Mouse (Mus musculus) 416B (cell line): Measurements from ENCODE around the gene Spib.

Source experiments
- DNase-seq: peaks from one replicate; pipeline ENCODE4 v3.0.0; 2011; ENCODE audit warnings: low read depth

Gene Spib

DNA sequence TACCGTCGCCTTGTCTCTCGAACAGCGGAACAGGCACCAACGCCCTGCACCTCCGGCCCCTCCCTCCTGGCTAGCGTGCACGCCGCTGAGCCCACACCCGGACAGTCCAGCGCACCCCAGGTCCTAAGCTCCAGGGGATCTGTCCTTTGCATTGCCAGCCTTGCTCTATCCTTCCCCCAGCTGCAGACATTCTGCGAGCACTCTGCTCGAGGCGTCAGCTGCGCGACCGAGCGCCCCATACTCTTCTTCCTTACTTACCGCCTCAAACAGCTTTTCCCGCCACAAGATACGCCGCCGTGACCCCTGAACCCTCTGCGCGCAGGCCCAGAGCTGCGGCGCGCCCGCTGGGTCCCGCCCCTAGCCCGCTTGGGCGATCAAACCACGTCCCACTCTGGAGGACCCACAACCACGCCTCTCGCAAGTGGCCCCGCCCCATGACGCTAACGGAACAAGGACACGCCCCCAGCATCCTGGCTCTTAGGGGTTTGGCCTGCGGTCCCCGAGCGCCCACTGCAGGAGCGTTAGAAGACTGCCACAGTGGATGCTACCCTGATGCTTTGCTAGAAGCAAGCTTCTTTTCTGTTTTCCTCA is 16.7 kb upstream of the Spib start, which contains the start of gene Pold1:
Gene Pold1 (minus strand): TSS at position 353 of the 591 bp plus-strand sequence.
- peak; percentile 100 for DNase-seq

DNA sequence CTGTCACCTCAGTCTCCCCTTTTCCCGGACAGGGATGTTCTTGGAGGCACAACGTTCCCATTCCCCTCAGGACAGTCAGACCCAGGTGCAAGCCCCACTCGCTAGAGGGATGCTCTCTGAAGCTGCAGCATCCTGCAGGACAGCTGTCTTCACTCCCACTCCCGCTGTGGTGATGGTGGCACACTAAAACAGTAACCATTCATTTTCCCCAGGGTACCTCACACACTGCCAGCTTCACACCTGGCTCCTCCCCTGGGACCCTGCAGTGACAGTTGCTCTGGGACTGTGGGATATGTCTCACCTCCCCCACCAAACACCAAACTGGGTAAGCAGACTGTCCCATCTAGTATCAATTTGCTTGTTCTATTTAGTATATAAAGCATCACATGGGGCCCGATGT is 15.9 kb upstream of the Spib start:
- DNase-seq: no peak

DNA sequence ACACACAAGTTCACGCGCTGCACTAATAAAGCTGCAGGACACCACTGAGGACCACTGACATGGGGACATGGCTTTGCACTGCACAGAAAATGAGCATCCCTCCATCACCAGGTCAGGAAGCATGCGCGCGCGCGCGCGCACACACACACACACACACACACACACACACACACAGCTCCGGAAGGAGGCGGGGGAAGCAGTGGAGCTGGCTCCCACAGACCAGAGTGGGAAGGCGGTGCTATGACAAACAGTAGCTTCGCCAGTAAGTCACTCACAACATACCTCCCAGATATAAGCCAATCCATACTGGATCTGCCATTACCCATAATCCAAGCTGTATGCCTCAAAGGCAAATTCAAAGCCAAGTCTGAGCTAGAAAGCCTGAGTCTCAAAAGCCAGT is 15.2 kb upstream of the Spib start:
- peak; percentile 42 for DNase-seq

DNA sequence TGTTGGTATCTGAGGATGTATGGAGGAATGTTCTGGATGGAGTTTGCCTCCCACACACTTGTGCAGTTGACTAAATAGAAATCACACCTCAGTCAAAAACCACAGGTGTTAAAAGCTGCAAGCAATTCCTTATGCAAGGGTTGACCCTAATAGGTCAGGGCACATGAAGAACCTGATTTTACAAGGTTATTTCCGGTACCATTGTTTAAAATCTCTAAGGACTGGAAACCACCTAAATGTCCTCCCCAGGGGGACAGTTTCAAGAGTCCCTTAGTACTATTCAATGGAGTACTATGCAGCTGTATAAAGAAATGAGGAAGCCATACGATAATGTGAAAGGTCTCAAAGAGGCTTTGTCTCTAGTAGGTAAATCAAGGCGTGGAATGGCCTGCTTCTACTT is 14.4 kb upstream of the Spib start:
- DNase-seq: no peak

DNA sequence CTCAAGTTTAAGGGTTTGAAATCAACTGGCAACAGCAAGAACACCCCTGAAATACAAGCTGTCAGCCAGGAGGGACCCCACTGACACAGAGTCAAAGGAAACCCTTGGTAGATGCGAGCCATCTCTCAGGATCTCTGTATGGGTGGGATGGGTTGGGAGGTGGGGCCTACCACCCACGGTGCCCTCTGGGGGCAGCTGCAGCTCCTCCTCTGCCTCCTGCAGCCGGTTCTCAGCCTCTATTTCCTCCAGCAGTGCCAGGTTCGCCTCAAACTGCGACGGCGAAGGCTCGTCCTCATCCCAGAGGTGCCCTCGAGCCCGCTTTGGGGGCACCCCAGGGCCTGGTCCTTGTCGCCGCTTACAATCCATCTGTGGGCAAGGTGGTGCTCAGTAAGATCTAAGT is 11.2 kb upstream of the Spib start:
- no peak for DNase-seq

DNA sequence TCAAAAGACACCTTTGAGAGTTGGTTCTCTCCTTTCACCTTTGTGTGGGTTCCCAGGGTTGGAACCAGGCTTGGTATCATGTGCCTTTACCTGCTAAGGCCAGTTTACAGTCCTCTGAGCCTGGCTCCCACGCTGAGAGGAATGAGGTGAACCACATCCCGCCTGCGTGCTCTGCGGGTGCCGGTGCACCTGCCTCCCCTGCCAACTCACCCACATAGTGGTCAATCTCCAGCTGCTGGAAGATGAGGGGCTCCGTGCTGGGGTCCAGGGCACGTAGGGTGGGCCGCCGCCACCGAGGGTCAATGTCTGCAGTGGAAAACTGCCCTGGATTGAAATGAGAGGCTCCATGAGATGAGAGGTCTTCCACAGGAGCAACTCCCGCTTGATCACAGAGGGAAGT is 10.7 kb upstream of the Spib start:
- DNase-seq: no peak

DNA sequence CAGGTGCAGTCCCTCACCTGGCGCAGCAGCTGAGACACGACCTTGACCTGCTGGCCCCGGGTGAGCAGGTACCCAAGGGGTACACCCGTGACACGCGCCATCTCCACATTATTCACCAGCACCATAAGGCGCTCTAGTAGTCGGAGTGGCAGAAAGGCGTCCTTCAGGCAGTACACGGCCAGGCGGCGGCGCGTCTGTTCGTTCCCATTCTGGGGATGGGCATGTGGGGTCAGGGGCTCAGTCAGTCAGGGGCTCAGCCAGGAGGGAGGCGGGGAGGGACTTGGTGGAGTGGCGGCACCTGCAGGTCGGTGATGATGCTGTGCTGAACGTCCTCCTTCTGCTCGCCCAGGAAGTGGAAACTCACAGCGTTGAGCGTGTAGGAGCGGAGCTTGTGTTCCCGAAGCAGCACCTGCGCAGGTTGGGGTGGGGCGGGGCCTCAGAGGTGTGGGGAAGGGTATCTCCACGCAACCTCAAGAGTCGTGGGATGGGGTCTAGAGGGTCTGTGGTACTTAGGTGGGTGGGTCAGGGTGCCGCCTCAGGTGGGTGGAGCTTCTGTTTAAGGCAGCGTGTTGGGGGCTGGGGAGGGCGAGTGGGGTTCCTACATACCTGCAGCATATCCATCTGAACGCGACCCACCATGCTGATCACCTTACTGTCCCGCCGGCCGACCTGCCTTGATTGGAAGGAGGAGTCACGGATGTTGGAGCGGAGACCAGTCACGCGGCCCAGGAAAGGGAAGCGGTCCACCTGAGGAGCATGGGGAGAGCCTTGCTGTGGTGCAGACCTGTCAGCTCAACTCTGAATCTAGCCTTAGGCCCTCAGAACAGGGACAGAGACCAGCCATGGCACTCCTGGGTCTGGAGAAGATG is 7.1 kb upstream of the Spib start:
- no peak for DNase-seq

DNA sequence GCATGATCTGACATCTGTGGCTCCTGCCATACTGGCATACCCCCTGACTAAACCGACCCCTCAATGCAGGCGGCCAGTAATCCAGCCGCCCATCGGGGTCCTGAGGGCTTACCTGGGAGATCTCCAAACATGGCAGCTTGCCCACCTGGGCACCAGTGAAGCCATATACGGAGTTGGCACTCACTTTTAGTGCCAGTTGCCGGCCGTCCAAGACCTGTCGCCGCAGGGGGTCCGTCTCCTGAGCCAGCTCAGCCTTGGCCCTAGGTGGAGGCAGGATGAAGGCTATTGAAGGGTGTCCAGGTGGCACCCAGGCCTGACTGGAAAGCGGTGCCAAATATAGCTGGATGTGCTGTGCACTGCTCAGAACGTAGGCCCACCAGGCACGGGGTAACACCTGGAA is 5.6 kb upstream of the Spib start:
- no peak for DNase-seq

DNA sequence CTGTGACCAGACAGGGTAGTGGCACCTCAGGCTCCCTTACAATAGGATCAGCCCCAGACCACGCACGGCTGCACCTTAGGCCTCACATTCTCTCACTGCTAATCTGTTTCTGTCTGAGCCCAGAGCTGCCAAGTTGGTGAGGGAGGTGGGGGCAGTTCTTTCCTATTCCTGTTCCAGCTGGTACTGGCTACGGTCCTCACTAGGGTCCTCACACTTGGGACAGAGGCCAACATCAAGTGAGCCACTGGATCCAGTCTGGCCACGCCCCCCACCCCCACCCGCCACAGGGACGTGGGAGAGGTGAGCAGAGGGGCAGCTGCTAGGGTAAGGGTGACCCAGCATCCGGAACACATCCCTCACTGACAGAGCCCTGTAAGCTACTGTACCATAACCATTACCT is 5.1 kb upstream of the Spib start:
- no peak for DNase-seq

DNA sequence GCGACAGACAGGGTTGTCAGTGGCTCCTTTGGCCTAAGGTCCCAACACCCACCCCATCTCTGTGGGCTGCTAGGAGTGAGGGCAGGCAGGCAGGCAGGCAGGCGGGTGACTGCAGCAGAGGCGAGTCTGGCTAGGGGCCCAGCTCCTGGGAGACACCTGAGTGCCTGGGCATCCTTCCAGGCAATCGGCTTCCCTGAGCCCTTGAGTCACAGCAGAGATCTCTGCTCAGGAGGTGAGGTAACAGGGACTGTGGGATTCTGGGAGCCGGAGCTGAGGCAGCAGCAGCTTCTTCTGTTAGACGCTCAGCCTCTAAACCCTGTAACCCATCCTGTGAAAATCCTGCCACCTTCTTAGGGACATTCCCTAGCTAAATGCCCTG is 4.7 kb upstream of the Spib start:
- DNase-seq: no peak

DNA sequence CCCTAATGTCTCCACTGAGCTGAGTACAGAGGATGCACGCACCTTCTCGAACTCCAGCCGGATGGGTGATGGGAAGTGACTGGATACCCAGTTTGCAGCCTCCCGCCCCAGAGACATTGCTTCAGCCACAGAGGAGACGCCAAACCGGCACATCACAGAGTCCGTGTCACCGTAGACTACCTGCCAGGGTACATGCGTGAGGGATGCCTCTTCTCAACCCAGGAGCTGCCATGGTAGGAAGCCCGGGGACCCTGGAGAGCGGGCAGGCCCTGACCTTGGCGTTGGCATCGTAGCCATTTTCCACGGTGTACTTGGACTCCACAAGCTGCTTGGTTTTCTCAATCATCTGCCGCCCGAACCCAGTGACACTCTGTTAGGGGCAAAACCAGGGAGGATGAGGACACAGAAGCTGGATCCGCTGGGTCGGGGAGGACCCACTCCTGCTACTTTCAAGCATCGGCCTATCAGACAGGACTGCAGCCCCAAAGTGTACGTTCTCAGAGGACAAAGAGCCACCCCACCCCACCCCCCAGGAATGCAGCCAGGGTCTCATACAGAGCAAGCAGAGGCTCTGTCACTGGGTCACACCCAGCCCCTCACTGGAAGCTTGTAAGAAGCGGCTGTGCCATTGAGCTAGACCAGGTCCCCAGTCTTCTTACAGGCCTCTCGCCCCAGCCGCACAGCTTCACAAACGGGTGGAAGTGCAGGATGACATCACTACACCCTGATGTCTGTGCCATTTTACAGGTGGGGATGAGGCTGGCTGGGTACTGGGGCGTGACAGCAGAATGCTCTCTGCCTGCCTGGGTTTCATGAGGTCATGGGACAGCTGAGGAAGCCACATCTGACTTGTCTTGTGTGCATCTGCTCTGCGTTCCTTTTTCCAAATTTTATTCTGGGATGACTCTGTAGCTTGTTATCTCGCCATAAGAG is 4.1 kb upstream of the Spib start:
- no peak for DNase-seq

DNA sequence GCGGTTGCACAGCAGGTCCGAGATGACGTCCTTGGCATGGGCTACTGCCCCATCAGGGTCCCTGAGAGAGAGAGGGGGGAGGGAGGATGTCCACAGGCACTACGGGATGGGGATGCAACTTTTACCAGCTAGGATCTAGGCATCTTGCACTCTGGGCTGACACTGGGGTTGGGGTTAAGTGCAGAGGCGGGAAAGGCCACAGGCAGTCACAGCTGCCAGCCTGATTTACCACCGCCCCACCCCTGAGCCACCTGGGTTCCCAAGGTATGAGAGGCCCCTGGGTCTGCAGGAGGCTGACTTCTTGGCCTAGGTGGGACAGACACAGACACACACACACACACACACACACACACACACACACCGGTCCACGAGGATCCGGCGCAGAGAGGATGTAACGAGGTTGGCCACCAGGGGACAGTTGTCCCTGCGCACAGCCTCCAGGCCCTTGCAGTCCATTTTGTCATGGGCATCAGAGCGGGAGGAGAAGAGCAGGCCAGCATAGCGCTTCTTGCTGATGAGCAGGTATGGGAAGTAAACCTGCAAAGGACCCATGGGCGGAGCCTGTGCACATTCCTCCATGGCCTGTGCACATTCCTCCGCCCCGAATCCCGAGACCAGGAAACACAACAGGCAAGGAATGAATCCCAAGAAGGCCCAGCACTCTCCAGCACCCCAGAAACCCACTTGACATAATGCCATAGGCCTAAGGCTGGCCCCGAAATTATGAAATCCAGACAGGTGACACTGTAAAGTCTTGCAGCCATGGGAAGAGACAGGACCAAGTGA is 3.0 kb upstream of the Spib start:
- no peak for DNase-seq

DNA sequence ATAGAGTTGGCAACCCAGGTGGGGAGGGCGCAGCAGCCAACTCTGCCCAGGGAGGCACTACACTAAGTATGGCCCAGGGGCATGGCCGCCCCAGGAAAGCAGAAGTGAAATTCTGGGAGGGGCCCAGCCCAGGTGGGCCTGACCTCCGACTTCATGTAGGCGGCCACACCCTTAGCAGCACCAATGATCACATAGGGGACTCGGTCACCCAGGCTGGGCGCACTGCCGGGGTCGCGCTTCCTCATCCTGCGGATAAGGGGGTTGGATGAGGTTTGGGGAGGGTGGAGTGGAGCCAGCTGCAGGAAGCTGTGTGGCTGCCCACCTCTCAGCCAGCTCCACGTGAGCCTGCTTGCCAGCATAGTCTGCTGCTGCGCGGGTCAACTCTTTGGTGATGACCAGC is 2.4 kb upstream of the Spib start:
- no peak for DNase-seq

DNA sequence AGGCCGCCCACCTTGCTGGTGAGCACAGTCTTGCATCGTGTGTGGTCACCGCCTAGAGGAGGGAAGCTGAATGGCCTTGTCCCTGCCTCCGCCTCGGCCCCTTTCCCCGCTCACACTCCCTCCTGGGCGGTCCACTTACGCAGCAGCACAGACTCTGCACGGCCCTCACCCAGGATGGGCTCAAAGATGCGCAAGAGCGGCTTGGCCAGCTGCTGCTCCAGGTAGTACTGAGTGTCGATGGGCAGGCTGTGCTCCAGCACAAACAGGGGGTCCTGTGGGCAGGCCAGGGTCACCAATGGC is 1.8 kb upstream of the Spib start:
- no peak for DNase-seq

DNA sequence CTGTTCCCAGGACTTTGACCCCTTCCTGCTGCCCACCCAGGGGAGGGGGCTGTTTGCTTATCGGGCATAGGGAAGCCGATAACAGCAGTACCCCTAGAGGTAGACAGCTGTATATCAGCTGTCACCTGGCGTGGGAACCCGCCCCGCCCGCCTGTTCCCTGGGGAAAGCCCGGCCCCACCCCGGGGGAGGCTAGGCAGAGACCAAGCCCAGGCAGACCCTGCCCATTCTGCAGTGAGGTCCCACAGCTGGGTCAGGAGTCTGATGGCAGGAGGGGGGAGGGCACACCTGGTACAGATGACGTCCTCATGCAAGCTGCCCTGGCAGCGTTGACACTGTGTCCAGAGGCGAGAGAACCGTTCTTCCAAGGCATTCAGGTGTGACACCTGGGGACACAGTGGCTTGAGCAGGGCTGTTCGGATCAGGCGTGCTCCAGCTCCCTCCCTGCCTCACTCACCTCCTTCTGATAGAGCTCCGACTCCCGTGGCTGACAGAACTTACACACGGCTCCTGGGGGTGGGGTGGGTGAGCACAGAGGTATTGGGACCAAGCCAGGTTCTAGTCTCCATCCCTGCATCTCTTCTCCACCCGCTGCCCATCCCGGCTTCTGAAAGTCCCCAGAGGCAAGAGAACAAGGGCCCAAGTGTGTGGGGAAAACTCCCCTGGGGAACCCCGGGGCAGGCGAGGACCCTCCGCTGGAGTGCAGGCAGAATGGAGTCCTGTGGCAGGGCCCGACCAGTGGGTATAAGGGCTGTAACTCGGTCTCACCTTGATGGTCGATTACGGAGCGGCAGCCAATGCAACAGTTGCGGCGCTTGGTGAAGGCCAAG is 1.3 kb upstream of the Spib start:
- no peak for DNase-seq

DNA sequence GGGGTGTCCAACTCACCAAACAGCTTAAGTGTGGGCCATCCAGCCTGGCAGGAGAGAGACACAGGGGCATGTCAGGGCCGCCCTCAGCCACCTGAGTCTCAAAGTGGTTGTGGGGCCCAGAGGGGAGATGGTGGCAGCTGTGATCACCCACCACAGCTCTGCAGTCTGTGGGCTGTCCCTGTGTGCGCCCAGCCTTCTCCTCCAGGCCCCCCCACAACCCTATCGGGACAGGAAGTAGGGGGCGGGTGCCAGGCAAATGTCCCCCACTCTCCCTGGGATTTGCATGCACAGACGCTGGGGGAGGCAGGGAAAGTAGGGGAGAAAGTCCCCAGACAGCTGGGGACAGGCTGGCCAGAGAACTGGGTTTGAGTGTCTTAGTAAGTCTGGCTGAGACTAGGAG is 664 bp downstream of the Spib start:
- no peak for DNase-seq

DNA sequence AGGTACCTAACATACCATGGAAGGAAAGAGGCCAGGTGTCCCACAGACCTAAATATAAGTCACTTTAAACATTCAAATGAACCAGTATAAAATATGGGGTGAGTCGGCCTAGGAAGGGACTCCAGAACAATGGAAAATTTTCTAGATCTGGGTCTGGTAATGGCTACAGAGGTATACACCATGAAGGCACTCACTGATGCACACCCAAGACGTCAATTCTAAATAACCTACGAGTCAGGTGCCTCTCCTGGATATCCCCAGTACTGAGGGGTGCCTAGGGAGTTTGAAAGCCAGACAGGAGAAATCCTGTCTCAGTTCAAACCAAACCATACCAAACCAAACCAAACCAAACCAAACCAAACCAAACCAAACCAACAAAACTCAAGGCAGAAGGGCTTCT is 1.4 kb downstream of the Spib start:
- DNase-seq: no peak

DNA sequence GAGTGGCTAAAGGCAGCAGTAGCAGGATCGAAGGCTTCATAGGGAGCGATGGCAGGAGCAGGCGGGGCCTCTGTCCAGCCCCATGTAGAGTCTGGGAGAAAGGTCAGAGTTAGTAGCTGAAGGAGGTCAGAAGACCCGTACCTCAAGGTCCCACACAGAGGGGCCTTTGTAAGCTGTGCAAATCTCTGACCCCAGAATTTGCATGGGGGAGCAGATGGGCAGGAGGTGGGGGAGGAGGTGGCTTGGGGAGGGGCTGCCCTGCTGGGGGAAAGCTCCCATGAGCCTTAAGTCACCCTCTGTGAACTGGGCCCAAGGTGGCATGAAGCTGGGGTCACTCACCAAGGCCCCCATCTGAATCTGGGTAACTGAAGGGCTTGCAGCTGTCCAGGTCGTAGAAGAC is 2.4 kb downstream of the Spib start:
- DNase-seq: no peak

DNA sequence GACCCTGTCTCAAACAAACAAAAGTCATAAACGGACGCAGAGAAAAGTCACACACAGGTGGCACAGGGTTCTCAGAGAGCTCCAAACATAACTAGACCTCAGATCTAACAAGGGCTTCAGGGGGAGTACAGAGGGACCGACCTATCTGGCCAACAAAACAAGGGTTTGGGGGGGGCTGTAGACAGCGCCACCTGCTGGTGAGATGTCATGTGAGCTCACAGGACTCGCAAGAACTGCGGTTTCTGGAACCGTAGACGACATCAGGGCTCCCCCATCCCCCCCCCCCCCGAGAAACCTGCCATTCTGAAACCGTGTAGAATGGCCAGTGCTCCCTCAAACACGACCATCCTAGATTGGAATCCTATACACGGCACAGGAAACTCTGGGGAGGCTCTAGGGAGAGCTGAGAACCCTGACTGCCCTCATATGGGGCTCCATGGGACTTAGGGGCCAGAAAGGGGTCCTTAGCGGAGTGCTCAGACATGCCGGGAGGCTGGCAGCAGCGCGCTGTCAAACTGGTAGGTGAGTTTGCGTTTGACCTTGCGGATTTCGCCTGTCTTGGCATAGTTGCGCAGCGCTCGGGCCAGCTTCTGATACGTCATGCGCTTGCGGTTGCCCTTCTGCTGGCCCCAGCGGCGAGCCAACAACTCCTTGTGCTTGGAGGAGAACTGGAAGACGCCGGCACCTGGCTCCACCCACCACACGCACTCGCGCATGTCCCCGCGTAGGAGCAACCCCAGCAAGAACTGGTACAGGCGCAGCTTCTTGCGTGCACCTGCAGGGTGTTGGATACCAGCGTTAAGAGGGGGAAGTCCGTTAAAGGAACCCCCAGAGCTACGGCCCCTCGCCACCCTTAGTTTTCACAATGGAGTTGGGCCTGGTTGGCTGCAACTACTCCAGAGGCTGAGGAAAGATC is 4.1 kb downstream of the Spib start:
- DNase-seq: peak; percentile 82
